Mouse (Mus musculus) liver, adult 2 months (tissue): Measurements from ENCODE around the gene Ankrd12.

Experiments
- CTCF ChIP-seq: fragments of 200-500 bp; IDR thresholded peaks from 2 replicates; pipeline ENCODE4 v1.5.1; 2011; ENCODE audit warnings: low read depth, low read length, control low read depth
- POLR2A ChIP-seq: fragments of 200-500 bp; IDR thresholded peaks from 2 replicates; pipeline ENCODE4 v1.6.1; 2011; ENCODE audit warnings: low read length, control low read depth; ENCODE audit not compliant: insufficient read depth; ENCODE audit errors: extremely low read depth

DNA sequence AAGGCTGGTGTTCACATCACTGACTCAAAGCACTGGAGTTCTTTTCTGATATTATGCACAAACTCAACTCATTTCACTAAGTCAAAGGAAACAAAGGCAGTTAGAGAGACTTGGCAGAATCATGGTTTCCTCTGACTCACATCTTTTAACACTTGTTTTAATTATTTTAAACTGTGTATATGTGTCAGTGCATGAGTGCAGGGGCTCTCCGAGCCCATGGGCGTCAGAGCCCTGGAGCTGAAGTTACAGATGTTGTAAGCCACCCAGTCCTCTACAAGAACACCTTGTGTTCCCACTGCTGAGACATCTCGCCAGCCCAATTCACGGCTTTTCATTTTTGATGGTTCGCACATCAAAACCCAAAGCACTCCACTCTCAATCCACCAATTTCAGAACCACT lies 43.6 kb downstream of the Ankrd12 start:
- TF ChIP-seq CTCF (no peak), POLR2A (no peak)
